Mouse (Mus musculus): ENCODE measurements around the gene Rab31. TPM values are rescaled to one million over a fixed set of nuclear protein-coding genes. Genes with fewer than 3 reads are reported as not detected.

Rab31 gene
- total RNA-seq, 2 experiments from 2014 or later: 6.9 to 8.1 TPM

DNA sequence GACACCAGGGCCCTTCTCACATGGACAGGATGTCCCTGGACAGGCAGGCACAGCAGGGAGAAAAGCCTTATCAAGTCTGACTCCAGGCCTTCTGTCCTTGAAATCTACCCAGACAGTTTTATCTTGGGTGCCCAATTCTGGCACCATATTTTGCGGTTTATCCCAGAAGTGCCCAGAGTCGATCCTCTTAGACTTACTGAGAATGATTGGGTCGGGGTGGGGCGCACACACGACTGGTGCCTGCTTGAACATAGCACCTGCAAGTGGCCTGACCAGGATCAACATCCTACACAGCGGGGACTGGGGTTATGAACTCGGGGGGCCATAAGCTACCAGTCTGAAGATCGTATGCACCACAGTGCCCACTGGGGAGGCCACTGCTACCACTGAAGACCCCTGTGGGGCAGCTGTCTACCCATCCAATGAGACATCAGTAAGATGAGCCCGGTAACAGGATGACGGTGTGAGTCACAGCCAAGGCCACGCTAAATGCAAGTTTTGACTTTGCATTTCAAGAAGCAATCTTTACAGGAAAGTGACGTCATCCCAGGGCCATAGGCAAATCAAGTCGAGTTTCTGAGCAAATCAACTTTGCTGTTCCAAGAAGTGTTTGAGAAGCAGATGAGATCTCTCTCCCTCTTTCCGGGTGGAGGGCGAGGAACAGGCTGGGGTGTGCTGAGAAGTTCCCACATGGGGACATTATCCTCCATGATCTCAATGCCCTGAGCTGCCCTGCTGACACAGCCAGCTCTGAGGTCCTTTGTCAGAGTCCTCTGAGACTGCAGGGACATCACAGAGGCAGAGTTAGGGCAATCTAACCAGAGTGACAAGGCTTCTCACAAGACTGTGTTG is 32.5 kb downstream of the Rab31 start:
- DNase-seq: no peak

DNA sequence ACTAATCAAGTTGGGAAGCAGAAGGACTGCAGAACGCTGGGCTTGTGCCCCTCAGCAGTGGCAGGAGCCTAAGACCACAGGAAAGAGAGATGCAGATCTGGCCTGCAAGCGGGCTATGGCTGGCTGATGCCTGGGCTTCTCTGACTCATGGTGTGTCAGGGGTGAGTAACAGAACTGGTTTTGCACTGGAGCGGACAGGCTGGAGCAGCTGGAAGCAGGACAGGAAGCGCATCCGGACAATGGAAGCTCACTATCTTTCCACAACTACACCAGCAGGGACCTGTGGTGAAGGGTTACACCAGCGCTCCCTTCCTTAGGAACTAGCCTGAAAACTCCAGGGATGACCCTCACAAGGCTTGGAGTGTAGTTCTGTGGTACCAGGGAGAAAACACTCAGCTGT is 34.9 kb downstream of the Rab31 start:
- DNase-seq: no peak

DNA sequence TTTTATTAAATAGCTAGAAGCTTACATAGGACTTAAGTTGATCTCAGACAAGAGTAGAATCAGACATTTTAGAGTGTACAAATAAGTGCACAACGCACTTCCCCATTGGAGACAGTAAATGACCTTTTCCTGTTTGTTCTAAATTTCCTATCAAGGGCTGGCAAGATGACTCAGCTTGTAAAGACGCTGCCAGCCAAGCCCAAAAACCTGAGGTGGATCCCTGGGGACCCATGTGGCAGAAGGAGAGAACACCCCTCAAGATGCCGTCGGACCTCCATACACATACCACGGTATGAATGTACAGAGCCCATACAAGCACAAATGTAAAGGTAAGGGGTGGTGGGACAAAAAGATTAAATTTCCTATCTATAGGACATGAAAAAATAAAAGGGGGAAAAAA is 35.4 kb downstream of the Rab31 start:
- DNase-seq: no peak

DNA sequence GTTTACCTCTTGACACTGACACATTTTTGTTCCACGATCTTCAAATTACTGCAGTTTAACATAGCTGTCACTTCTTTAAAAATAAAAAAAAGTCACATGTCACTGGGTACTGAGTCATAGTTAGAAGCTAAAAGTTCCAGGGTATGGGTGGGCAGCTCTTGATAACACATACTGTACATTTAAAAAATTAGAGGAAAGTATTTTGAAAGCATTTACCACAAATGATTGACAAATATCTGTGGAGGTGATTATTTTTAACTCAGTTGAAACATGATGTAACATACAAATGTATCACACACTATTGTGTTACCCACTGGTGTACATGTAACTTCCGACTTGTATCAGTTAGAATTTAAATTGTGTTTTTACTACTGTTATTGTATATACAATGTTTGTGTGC is 37.5 kb downstream of the Rab31 start:
- DNase-seq: no peak

DNA sequence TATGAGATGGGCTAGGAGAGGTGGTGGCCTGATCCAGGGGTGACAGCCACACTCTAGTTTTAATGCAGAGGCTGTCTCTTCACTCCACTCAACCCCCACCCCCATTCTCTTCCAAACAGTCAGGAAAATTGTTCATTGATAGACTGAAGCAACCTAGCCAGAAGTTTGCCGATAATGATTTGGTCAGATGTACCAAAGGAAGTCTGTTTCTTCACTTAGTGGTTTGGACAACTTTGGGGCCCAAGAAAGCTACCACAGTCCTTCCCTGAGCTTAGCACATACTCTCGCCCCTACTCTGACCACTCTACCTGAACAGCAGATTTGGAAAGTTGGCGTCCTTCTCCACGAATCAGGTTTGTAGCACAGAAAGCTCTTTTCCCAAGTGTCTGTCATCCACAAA is 39.9 kb downstream of the Rab31 start:
- DNase-seq: no peak

DNA sequence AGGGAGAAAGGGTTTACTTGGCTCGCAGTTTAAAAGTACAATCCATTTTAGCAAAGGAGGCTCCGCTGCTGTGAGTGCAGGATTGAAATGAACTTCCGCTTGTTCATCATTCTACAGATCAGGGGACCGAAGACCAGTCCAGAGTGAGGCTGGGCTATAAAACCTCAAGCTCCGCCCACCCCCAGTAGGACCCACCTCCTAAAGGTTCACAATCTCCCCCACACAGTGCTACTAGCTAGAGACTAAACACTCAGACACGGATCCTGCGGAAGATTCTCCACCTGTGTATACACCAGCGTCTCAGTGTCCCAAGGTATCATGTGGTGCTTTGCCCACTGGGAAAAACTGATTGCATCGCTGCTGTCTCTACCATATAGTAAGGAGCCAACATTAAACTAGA is 40.8 kb downstream of the Rab31 start:
- DNase-seq: no peak

DNA sequence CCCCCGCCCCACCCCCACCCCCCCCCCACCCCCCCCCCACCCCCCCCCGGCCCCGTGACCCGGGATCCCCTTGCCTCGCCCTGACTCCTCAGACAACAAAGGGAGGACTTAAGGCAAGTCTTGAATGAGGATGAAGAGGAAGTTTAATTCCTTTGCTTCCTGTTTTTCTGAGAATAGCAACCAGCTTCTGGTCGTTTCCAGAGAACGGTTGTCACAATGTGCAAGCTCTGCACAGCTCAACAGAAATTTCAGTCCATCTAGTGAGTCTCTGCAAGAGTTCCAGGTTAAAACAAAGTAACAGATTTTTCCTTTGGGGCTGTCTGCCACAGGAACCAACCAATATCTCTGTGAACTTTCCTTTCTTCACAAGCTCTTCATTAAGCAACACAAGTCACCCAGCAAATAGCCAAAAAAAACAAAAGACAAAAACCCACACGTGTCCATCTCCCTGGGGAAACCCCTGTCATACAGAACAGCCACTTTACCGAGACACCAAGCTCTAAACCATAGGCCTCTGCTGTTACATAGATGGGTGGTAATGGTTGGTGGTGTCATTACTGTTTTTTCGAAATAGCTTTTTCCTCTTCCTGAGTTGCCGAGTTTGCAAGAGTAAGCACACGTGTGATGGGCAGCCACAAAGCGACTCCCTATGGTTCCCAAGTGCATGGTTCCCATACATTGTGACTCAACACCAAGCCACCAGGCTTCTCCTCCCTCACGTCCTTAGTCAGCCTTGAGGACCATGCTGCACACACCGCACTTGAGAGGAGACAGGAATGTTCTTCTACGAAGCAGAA is 42.4 kb downstream of the Rab31 start:
- DNase-seq: no peak

DNA sequence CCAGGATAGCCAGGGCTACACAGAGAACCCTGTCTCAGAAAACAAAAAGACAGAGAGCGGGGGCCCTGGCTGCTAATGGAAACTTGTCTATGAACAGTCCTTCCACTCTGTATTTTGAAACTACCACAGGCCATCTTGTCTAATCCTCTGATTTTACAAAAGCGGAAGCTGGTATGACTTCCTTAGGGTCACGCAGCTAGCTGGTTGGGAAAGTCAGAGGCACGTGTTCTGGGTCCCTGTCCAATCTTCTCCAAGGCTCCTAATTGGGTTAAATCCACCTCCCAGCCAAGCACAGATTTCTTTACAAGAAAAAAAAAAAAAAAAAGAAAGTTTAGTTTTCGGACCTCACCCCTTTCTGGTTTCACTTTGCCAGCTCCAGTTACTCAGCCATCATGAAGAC is 45.8 kb downstream of the Rab31 start:
- no peak for DNase-seq

DNA sequence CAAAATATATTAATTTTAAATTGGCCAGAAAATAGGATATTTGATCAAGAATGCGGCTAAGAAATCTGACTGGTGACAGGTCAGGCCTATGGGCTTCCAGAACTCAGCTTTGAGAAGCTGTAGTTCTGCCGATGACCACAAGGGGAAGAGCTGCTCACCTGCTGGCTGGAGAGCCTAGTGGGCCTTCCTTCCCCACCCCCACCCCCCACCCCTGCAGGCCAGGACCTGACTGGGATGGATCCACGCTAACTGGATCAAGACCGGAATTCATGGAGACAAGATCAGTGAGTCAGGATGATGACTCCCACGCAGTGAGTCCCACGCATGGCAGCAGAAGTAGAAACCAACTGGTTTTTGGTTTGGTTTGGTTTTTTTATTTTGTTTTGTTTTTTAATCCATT is 46.3 kb downstream of the Rab31 start:
- no peak for DNase-seq

DNA sequence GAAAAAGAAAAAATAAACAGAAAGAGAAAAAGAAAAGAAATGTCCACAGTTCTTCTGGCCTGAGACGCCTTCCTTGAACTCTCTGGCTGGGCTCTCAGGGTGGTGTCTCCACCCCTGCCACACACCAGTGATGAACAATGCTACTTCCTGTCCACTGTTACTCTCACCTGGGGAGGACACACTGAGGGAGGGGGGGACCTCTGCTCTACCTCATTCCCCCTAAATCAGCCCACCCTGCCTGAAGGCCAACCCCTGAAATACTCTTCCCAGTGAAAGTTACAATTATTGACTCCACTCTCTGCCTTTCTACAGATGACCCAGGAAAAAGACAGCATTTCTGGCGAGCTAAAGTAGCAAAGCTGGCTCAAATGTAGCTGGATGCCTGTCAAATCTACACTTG is 46.7 kb downstream of the Rab31 start:
- no peak for DNase-seq

DNA sequence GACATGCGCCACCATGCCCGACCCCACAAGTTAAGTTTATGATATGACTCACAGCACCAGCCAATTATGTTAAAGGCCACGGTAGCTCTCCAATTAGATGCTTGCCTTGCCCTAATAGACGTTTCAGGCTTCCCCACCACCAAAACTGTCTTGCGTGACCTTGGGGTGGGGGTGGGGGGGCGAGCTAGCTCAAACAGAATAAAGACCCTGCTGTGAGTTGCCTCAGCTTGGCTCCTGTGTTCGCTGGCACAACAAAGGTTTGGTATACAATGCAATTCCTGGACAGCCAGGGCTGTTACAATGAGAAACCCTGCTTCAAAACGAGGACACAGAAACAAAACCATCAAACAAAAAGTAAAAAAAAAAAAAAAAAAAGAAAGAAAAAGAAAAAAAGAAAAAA is 47.2 kb downstream of the Rab31 start:
- DNase-seq: no peak

DNA sequence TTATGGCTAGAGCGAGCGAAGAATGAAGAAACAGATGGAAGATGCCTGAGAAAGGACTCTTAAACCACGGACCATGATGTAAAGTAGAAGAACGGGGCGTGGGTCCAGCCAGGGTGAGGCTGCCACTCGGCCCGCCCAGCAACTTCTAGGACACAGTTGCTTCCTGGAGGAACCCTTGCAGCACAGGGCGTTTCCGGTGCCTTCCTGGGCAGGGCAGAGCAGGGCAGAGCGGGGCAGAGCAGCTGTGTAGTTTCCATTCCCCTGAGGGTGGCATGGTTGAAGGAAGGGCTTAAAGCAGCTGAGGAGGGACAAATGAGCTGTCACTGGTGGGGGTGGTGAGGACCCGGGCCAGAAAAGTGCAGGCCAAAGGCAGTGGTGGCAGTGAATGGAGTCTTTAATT is 48.3 kb downstream of the Rab31 start:
- DNase-seq: peak; percentile 48

DNA sequence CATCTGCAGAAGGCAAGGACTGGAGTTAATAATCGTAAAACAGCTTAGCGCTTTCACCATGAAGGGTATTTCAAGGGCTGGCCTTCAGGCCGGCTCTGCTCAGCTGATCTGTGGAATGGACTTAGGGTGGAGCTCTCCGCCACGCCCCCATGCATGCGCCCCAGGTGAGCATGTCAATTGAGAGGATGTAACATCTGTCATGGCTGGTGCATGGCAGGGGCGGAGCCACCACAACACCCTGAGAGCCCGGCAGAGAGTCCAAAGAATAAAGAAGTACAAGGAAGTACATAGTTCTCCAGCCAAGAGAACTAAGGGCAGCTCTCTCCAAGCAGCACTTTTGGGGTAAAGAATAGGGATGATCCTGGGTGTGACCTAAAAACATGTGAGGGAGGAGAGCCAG is 48.9 kb downstream of the Rab31 start:
- no peak for DNase-seq

DNA sequence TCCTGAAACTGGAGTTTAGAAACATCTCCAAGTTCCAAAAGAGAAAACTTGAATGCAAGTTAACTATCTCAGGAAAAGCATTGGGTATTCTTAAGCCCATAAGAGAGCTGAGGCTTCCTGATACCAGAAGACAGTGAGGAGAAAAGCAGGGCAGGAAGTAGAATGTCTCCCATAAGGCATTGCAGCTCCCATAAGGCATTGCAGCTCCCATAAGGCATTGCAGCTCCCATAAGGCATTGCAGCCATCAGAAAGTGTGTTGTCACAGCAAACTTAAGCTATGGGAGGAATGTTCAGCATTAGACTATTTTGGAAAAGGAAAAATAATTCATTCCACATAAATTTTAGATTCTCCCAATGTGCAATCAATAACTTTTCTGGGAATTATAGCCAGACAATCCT is 51.2 kb downstream of the Rab31 start:
- DNase-seq: no peak

DNA sequence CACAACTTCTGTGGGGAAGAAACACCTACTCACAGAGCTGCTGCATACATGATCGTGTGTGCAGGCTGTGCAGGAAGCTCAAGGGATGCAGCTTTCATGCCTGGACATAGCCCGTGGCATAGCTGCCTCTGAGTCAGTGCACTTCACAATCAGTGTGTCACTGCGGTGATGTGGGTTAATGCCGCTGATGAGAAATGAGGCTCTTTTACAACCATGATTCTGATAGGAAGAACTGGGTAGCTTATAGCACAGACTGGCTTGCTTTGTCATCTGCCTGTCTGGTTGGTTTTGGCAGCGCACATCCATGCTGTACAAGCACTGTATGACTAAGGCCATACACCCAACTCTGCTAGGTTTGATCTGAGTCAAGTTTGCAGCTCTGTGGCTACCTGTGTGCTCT is 52.7 kb downstream of the Rab31 start:
- no peak for DNase-seq

DNA sequence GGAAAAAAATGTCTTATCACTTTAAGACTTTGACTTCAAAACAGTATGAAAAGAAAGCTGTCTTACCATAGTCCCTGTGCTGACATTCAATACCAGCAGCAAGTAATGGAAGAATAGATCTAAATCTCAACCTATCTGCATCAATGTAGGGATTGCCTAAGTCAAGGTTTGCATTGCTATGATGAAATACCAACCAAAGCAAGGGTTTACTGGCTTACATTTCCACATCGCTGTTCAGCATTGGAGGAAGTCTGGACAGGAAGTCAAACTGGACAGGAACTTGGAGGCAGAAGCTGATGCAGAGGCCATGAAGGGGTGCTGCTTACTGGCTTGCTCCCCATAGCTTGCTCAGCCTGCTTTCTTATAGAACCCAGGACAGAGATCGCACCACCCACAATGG is 54.0 kb downstream of the Rab31 start:
- DNase-seq: no peak

DNA sequence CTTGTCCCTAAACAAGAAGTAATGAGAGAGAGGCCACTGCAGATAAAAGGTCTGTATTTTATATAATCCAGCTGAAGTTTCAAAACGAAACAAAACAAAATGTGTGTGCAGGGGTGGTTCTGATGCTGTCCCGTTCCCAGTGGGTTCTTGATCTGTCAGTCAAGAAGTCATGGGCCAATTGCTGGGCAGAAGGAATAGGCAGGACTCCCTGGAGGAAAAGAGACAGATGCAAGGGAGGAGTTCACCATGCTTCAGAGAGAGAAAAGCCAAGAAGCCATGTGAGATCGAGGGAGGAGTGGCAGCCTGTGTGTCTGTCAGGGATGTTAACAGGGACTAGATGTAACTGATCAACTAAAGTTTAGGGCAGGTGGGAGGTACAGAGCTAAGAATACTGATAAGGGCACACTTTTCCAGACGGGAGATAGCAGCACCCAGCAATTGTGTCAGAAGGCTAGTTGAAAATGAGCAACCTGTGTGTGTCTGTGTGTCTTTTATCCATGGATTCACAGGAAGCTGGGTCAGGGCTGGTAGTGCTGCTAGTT is 54.8 kb downstream of the Rab31 start:
- no peak for DNase-seq

DNA sequence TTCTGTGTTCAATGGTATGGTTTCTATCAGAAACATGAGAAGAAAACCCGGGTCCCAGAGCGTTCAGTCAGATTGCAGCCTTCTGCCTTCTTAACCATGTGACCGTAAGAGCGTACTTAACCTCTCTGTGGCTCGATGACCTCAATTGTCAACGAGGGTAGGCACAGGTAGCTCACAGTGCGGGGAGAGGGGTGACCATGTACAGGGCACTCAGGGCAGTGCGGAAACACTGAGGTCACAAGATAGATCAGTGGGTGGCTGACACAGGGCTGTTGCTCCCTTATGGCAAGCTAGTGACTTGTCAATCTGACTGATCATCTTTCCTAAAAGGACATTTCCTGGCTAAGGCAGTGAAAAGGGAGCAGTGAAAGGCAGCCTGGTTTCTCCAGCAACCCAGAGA is 58.5 kb downstream of the Rab31 start:
- no peak for DNase-seq

DNA sequence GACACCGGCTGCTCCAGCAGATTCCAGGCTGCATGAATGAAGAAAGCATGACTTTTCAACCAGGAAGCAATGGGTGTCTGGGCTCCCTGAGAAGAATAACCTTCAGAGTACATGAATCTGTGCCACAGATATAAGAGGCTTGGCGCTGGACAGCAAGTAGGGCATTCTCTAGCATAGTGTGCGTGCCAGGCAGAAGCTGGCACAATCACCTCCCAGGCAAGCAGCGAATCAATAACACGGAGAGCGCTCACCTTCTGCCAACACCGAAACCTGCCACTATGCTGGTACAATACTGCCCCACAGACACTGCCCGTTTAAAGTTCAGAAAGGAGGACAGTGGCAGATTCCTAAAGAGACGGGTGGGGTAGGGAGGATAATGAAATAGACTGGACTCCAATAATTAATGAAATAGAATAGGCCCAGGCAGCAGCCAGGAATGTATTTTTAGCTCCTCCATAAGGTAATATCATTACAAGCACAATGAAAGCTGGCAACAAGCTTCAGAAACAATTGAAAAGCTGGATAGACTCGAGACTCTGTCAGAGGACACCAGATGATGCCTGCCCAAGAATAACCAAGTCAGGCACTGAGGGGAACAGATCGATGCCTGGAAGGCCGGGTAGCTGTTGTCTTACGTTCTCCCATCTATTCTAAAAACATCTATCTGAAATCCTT is 59.6 kb downstream of the Rab31 start:
- no peak for DNase-seq

DNA sequence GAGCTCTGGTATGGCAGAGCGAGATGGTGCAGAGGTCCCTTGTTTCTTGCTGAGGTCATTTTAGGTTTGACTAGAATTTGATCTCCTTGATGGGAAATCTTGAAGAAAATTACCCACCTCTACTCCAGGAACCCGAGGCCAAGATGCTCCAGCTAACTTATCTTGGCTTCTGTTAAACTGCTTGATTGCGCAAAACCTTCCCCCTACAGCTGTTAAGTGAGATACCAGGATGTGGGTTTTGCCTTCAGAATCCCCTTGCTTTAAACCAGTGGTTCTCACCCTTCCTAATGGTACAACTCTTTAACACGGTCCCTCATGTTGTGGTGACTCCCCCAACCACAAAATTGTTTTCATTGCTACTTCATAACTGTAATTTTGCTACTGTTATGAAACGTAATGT is 60.8 kb downstream of the Rab31 start:
- no peak for DNase-seq

DNA sequence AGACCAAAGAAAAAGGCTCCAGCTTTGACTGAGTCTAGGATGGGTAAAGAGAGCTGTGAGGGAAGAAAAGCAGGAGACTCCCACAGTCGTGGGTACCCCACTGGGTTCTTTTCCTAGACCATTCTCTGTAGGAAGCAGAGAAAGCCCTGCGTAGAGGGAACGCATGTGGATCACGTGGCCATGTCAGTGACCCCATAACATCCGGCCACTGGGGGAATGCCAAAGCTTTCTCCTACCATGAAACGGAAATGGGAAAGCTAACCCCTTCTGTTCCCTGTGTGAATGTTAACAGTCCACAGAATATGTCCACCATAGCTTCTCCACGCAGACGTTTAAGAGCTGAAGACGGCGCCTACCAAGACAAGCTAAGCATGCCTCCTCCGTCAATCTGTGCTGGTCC is 62.0 kb downstream of the Rab31 start:
- no peak for DNase-seq

DNA sequence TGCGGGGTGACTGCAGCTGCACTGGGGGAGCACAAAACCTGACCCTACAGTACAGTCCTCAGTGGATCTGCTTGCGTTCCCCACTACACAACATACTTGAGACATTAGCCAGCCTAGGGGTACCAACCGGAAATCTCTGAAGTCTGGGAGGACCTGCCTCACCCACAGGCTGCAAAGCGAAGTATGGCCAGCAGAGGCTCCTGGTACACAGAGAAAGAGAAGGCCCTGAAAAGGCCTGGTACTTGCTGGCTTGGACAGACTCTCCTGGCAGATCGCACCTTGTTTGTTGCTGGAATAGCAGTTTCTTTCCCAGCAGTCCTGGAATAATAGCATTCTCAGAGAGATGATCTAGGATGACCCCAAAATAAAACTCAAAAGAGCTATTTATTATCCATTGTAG is 66.3 kb downstream of the Rab31 start:
- DNase-seq: peak; percentile 59
